Mouse (Mus musculus): Measurements from ENCODE around the gene Golt1a. TPM values are rescaled to one million over a fixed set of nuclear protein-coding genes. Genes with fewer than 3 reads are reported as not detected.

The Golt1a gene
- total and polyA plus RNA-seq, 3 experiments = 0.69 TPM; not detected in 2

- peak; percentile 73 for DNase-seq
These were observed 38.3 kb downstream of the Golt1a start for GRCm38 (mm10) chr1:133347693-133348520.

GRCm38 (mm10) chr1:133350210-133350609 lies 40.6 kb downstream of the Golt1a start, which contains the start of gene Ren1:
Gene Ren1 (plus strand): TSS chr1:133350510.
- DNase-seq = no peak

GRCm38 (mm10) chr1:133351762-133352161 lies 42.2 kb downstream of the Golt1a start:
- no peak for DNase-seq

GRCm38 (mm10) chr1:133353371-133353809 lies 43.8 kb downstream of the Golt1a start:
- DNase-seq = peak; percentile 90

GRCm38 (mm10) chr1:133355469-133355868 lies 45.9 kb downstream of the Golt1a start:
- no peak for DNase-seq

- no peak for DNase-seq
These were observed 46.3 kb downstream of the Golt1a start for GRCm38 (mm10) chr1:133355912-133356311.

- DNase-seq = no peak
These were observed 46.7 kb downstream of the Golt1a start for GRCm38 (mm10) chr1:133356330-133356729.

- no peak for DNase-seq
These were observed 51.4 kb downstream of the Golt1a start for GRCm38 (mm10) chr1:133361006-133361405.

- DNase-seq = no peak
These were observed 52.5 kb downstream of the Golt1a start for GRCm38 (mm10) chr1:133362103-133362502.

GRCm38 (mm10) chr1:133363276-133364021 lies 53.8 kb downstream of the Golt1a start, which contains the start of gene Etnk2:
Gene Etnk2 (plus strand): TSS chr1:133363572.
- DNase-seq = peak; percentile 94

GRCm38 (mm10) chr1:133364022-133364630 lies 54.5 kb downstream of the Golt1a start:
- DNase-seq = no peak

- DNase-seq = peak; percentile 45
These were observed 55.3 kb downstream of the Golt1a start for GRCm38 (mm10) chr1:133364890-133365289.

- DNase-seq = no peak
These were observed 57.5 kb downstream of the Golt1a start for GRCm38 (mm10) chr1:133366951-133367605.

- peak; percentile 69 for DNase-seq
These were observed 58.2 kb downstream of the Golt1a start for GRCm38 (mm10) chr1:133367606-133368488.

GRCm38 (mm10) chr1:133368644-133369043 lies 59.0 kb downstream of the Golt1a start:
- peak; percentile 53 for DNase-seq

- no peak for DNase-seq
These were observed 60.8 kb downstream of the Golt1a start for GRCm38 (mm10) chr1:133370352-133370751.

- DNase-seq = peak; percentile 36
These were observed 61.8 kb downstream of the Golt1a start for GRCm38 (mm10) chr1:133371431-133371830.

- DNase-seq = peak; percentile 79
These were observed 62.5 kb downstream of the Golt1a start for GRCm38 (mm10) chr1:133372113-133372512.

All from adrenal gland, adult 2 months (tissue).